Mouse (Mus musculus) midbrain, embryonic 16.5 days (tissue): Measurements from ENCODE around the gene Otop1. TPM values are rescaled to one million over a fixed set of nuclear protein-coding genes. Genes with fewer than 3 reads are reported as not detected.

Experiments used
- ATAC-seq: fragments of 200-750 bp; cut with Nextera tagmentation; 2 replicates; pipeline ENCODE4 v1.8.0; 2017; ENCODE audit warnings: moderate TSS enrichment
- H3K27ac ChIP-seq: fragments of 300-500 bp; sonication (generic); 2 replicates; pipeline ENCODE4 v1.5.1; 2014; ENCODE audit warnings: mild to moderate bottlenecking, low read length, mixed read lengths
- H3K27me3 ChIP-seq: fragments of 300-500 bp; sonication (generic); 2 replicates; pipeline ENCODE4 v1.6.1; 2014; ENCODE audit warnings: low read depth, low read length, mixed read lengths; ENCODE audit not compliant: control insufficient read depth, insufficient read depth
- H3K36me3 ChIP-seq: fragments of 300-500 bp; sonication (generic); 2 replicates; pipeline ENCODE4 v1.6.1; 2014; ENCODE audit warnings: mild to moderate bottlenecking, low read length, moderate library complexity, mixed read lengths; ENCODE audit not compliant: control insufficient read depth, insufficient read depth
- H3K4me1 ChIP-seq: fragments of 300-500 bp; sonication (generic); 2 replicates; pipeline ENCODE4 v1.6.1; 2014; ENCODE audit warnings: mild to moderate bottlenecking, low read length, mixed read lengths; ENCODE audit not compliant: control insufficient read depth, insufficient read depth
- H3K4me2 ChIP-seq: fragments of 300-500 bp; sonication (generic); 2 replicates; pipeline ENCODE4 v1.6.1; 2014; ENCODE audit warnings: mild to moderate bottlenecking, low read length, mixed read lengths
- H3K4me3 ChIP-seq: fragments of 300-500 bp; sonication (generic); 2 replicates; pipeline ENCODE4 v1.5.1; 2014; ENCODE audit warnings: low read depth, mild to moderate bottlenecking, low read length, moderate library complexity, mixed read lengths
- H3K9ac ChIP-seq: fragments of 300-500 bp; sonication (generic); 2 replicates; pipeline ENCODE4 v1.6.1; 2014; ENCODE audit warnings: low read depth, low read length, mixed read lengths
- H3K9me3 ChIP-seq: fragments of 300-500 bp; sonication (generic); replicated peaks from 2 replicates; pipeline ENCODE4 v1.6.1; 2014; ENCODE audit warnings: mild to moderate bottlenecking, low read length, mixed read lengths; ENCODE audit not compliant: control insufficient read depth, poor library complexity, severe bottlenecking
- WGBS: fragments of 180-500 bp; shearing (Covaris S2); extraction: QIAGEN DNeasy Blood & Tissue Kit; methylation state at CpG from one replicate; pipeline ENCODE4 v1.1.7; 2014; 5-methylcytosine and 5-hydroxymethylcytosine counted together
- polyA plus RNA-seq: library from polyadenylated mRNA; unstranded; fragments of >200 nt; fragmentation: Nextera tagmentation; extraction: Ambion mirVana; gene quantifications from 2 replicates; pipeline ENCODE4 v1.2.1, GENCODE M21; 2015

Gene Otop1
- polyA plus RNA-seq = 0.11 TPM in 1 of 2 replicates, not detected in the other

DNA sequence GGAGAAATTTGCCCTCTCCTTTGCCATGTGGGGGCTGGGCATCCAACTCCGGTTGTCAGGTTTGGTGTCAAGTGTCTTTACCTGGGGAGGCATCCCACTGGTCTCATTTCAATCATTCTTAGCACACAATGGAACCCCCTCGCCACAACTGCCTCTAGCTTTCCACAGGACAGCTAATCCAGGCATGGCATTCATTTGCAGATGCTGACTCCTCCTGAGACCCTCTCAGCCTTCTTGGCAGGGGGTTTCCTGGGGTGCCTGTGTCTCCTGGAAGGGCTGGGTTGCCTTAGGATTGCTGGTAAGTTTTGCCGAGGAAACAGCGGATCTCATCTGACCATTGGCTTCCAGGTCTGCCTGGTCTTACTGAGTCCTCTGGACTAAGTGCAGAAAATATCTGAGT, at the start of gene Otop1:
Otop1 (plus strand) TSS at position 202 of the 400 bp plus-strand sequence.
- Histone ChIP-seq H3K4me3 (peak within 1 kb of the TSS; percentile 39), H3K4me1 (peaks cover 17% of the 10 kb centered on the region), H3K27me3 (peaks cover 46% of the 10 kb centered on the region), H3K4me2 (peak within 1 kb of the TSS; percentile 68), H3K9me3 (no peaks in the 10 kb centered on the region), H3K27ac (no peak within 1 kb of the TSS), H3K9ac (no peak within 1 kb of the TSS; the same call in 1 of the 2 replicates), H3K36me3 (peaks cover 4% of the 10 kb centered on the region; the same call in 1 of the 2 replicates)
- no peak for ATAC-seq
- WGBS = 2% methylated on average over 4 of the region's 4 CpGs

DNA sequence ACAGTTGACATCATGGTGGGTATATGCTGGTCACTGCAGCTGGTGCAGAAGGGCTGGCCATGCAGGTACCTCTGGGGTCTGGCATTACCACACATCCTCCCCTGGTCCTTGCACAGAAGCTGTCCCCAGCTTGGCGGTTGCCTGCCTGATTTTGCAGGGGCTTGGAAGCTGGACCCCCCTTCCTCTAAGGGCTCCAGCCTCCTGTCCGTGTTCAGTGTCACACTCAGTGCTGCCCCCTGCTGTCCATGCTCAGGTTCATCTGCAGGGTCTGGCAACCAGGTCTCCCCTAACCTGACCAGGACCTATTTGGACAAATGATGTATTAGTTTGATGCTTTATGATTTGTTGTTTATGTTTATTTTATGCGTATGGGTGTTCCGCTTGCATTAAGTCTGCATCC, 40.4 kb upstream of the Otop1 start:
- ATAC-seq = no peak
- peaks cover 22% of the 10 kb centered on the region for H3K36me3 ChIP-seq
- no peaks in the 10 kb centered on the region for H3K4me1 ChIP-seq
- no peak overlapping the region for H3K4me2 ChIP-seq
- no peaks in the 10 kb centered on the region; the same call in 1 of the 2 replicates for H3K27me3 ChIP-seq
- H3K9me3 ChIP-seq = no peaks in the 10 kb centered on the region
- H3K4me3 ChIP-seq = no peak overlapping the region
- WGBS = 66% methylated on average over 4 of the region's 4 CpGs
- H3K27ac ChIP-seq = no peak overlapping the region
- no peak overlapping the region for H3K9ac ChIP-seq

DNA sequence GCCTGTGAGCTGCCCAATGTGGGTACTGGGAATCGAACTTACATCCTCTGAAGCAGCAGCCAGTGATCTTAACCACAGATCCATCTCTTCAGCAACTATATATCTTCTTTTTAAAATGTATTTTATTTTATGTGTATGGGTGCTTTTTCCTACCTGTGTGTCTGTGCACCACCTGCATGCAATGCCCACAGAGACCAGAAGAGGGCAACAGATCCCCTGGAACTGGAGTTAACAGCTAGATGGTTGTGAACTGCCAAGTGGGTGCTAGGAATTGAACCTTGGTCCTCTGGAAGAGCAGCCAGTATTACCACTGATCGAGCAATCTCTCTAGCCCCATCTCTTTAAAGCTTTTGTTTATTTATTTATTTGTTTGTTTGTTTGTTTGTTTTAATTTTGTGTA, 39.1 kb upstream of the Otop1 start:
- Histone ChIP-seq H3K4me1 (no peaks in the 10 kb centered on the region), H3K4me3 (no peak overlapping the region), H3K9ac (no peak overlapping the region), H3K4me2 (no peak overlapping the region), H3K27me3 (no peaks in the 10 kb centered on the region; the same call in 1 of the 2 replicates), H3K9me3 (no peaks in the 10 kb centered on the region), H3K36me3 (peaks cover 11% of the 10 kb centered on the region), H3K27ac (no peak overlapping the region)
- no peak for ATAC-seq
- 95% methylated on average over 2 of the region's 2 CpGs for WGBS

DNA sequence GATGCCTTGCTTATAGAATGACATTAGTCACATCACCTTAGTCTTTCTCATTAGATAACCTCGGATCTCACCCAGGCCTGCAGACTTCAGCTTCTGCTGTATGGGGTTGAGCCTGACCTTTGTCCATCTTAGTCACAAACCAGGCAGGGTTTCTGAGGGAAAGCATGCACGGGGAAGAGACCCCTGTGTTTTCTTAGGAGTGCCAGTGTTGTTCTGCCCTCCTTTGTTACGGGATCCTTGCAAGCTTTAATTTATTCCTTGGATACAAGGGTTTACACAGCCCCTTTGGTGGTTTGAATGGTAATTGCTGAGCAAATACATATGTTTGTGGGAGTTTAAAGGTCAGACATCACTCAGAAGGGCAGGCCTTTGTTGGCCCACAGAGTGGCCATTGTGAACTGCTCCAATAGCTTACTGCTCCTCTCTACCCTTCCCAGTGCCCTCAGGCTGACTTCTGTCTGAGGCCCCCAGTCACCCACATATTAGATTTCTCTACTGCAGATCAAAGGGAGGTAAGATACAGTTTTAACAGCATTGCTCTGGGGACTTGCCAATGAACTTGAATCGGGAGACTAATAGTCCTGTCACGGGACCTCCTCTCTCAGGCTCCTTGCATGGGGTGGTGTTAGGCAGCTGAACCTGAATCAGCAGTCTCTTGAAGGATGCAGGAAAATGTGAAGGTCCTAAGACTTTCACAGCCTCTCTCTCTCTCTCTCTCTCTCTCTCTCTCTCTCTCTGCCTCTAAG, 34.9 kb upstream of the Otop1 start:
- no peaks in the 10 kb centered on the region for H3K9me3 ChIP-seq
- H3K4me3 ChIP-seq = no peak overlapping the region
- 27% methylated on average over 5 of the region's 5 CpGs for WGBS
- H3K27ac ChIP-seq = no peak overlapping the region
- H3K27me3 ChIP-seq = peaks cover 3% of the 10 kb centered on the region
- H3K9ac ChIP-seq = no peak overlapping the region
- H3K4me2 ChIP-seq = no peak overlapping the region
- H3K36me3 ChIP-seq = 0 out of 2 replicates have a peak, but pooled peaks cover 2% of the 10 kb centered on the region
- no peaks in the 10 kb centered on the region for H3K4me1 ChIP-seq
- ATAC-seq = no peak

DNA sequence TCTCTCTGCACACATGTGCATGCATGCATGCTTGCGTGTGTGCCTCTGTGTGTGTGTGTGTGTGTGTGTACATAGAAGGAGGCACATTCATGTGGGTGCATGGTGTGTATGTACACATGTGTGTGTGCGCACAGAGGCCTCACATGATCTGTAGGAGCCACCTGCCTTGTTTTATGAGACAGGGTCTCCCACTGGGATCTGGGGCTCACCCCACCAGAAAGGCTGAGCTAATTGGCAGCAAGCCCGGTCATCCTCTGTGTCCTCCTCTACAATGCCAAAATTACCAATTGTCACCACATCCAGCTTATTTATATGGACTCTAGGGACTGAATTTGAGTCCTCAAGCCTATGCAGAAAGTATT, 34.3 kb upstream of the Otop1 start:
- 69% methylated on average over 3 of the region's 3 CpGs for WGBS
- no peak for ATAC-seq
- Histone ChIP-seq H3K9me3 (no peaks in the 10 kb centered on the region), H3K4me1 (no peaks in the 10 kb centered on the region), H3K9ac (no peak overlapping the region), H3K4me2 (no peak overlapping the region), H3K4me3 (no peak overlapping the region), H3K36me3 (no peaks in the 10 kb centered on the region), H3K27me3 (peaks cover 3% of the 10 kb centered on the region), H3K27ac (no peak overlapping the region)

DNA sequence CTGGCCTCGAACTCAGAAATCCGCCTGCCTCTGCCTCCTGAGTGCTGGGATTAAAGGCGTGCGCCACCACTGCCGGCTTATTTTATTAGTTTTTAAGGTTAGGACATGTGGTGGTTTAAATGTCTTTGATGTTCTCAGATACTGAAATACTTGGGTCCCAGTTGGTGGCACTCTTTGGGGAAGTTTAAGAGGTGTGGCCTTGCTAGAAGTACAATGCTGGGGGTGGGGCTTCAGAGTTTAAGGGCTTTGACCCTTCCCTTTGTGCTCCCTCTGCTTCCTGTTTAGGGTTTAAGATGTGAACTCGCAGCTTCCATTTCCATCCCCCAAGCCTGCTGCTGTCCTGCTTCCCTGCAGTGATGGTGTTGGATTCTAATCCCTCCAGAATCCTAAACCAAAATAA, 33.8 kb upstream of the Otop1 start:
- Histone ChIP-seq H3K27ac (no peak overlapping the region), H3K9ac (no peak overlapping the region), H3K9me3 (no peaks in the 10 kb centered on the region), H3K4me2 (no peak overlapping the region), H3K27me3 (peaks cover 3% of the 10 kb centered on the region), H3K4me3 (no peak overlapping the region), H3K4me1 (no peaks in the 10 kb centered on the region), H3K36me3 (no peaks in the 10 kb centered on the region)
- WGBS = 83% methylated on average over 6 of the region's 6 CpGs
- ATAC-seq = no peak

DNA sequence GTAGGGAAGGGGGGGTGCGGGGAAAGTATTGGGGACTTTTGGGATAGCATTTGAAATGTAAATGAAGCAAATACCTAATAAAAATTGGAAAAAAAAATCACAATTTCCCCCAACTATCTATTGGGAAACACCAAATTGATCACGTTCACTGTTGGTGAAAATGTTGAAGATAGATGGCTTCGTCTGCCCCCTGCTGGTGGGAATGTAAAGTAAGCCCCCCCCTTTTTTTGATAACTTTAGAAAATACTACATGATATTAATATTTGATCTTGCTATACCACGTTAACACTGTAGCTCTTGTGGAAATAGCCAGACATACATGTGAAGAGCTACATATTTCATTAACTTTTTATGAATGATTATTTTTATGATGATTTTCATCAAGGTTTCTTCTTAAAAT, 20.6 kb upstream of the Otop1 start:
- Histone ChIP-seq H3K4me1 (no peaks in the 10 kb centered on the region), H3K4me3 (no peak overlapping the region), H3K4me2 (no peak overlapping the region), H3K9me3 (no peaks in the 10 kb centered on the region), H3K9ac (no peak overlapping the region), H3K27ac (no peak overlapping the region), H3K27me3 (no peaks in the 10 kb centered on the region), H3K36me3 (no peaks in the 10 kb centered on the region)
- ATAC-seq = no peak
- WGBS = 44% methylated on average over 4 of the region's 4 CpGs

DNA sequence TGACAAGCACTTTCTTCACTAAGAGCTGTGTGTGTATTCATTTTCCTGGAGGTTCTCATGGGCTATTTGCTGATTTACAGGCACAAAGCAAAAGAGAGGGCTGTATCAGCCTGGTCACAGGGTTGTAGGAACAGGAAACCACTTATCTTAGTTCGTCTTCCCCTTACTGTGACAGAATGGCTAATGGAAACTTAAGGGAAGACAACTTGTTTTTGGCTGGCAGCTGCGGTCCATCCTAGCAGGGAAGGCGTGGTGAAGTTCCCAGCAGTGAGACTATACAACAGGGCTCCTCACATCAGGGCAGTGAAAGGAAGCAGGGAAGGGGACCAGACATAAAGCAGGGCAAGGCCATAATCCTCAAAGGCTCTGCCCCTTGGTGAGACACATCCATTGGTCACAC, 20.1 kb upstream of the Otop1 start:
- 76% methylated on average over 3 of the region's 3 CpGs for WGBS
- ATAC-seq = no peak

DNA sequence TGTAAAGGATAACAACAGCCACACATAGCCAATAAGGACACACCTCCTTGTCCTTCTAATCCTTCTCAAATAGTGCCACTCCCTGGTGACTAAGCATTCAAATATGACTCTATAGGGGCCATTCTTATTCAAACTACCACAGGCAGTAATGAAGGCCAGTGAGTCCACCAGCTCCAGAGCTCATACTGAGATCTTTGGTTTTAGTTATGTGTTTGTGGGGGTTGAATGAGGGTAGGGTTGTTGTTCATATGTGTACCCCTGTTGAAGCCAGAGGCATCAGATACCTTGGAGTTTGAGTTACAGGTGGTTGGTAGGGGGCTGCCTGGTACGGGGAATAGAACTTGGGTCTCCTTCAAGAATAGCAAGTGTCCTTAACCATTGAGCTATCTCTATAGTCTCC, 19.2 kb upstream of the Otop1 start:
- Histone ChIP-seq H3K4me2 (no peak overlapping the region), H3K9me3 (no peaks in the 10 kb centered on the region), H3K4me3 (no peak overlapping the region), H3K36me3 (no peaks in the 10 kb centered on the region), H3K27me3 (no peaks in the 10 kb centered on the region), H3K9ac (no peak overlapping the region), H3K4me1 (peaks cover 6% of the 10 kb centered on the region), H3K27ac (no peak overlapping the region)
- WGBS = 100% methylated on average over 1 of the region's 1 CpGs
- ATAC-seq = no peak

More for the DNA sequence above, 20.1 kb upstream of the Otop1 start:
- Histone ChIP-seq H3K4me3 (no peak overlapping the region), H3K9ac (no peak overlapping the region), H3K4me1 (no peaks in the 10 kb centered on the region), H3K27ac (no peak overlapping the region), H3K4me2 (no peak overlapping the region), H3K9me3 (no peaks in the 10 kb centered on the region), H3K27me3 (no peaks in the 10 kb centered on the region), H3K36me3 (no peaks in the 10 kb centered on the region)
